Mouse (Mus musculus): Measurements from ENCODE around the gene Rhox3f.
"Not testable (repeated sequence)": the region's sequence is repeated elsewhere in the genome, so short reads cannot be mapped to it uniquely, and the experiment has no call there.

The Rhox3f gene

GRCm38 (mm10) chrX:37580692-37581091, at the start of gene Rhox3f:
Gene Rhox3f, plus strand, starts transcription at chrX:37580992.
- DNase-seq (ENCODE audit: low read depth, low spot score): not testable (repeated sequence)

- not testable (repeated sequence) for DNase-seq (ENCODE audit: low read depth, low spot score)
Measured at GRCm38 (mm10) chrX:37541719-37542118, 39.1 kb upstream of the Rhox3f start, which contains the start of gene Rhox3e. Gene Rhox3e, plus strand, starts transcription at chrX:37542019.

- DNase-seq (ENCODE audit: low read depth, low spot score): not testable (repeated sequence)
Measured at GRCm38 (mm10) chrX:37557112-37557511, 23.7 kb upstream of the Rhox3f start, which contains the start of gene Rhox4e. Gene Rhox4e, plus strand, starts transcription at chrX:37557412.

DNA sequence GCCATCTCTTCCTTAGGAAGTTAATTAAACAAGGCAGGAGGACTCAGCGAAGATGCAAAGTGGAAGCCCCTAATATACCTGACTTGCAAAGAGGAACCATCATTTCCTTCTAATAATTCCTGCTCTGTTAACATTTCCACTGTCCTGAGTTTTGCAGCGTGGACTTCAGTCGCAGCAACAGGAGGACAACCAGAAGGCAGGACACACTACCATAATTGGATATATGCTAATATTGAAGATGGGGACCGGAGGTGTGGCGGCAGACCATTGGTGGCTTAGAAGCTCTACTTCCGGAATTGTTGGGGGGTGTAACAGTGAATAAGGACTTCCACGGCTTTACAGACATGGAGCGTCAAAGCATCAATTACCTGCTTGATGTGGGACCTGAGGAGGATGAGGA, 9.7 kb upstream of the Rhox3f start, which contains the start of gene Rhox2f:
TSS of gene Rhox2f (plus strand) at position 301 of the 400 bp plus-strand sequence.
- not testable (repeated sequence) for DNase-seq (ENCODE audit: low read depth, low spot score)

GRCm38 (mm10) chrX:37572638-37573037, 8.2 kb upstream of the Rhox3f start:
- not testable (repeated sequence) for DNase-seq (ENCODE audit: low read depth, low spot score)

DNA sequence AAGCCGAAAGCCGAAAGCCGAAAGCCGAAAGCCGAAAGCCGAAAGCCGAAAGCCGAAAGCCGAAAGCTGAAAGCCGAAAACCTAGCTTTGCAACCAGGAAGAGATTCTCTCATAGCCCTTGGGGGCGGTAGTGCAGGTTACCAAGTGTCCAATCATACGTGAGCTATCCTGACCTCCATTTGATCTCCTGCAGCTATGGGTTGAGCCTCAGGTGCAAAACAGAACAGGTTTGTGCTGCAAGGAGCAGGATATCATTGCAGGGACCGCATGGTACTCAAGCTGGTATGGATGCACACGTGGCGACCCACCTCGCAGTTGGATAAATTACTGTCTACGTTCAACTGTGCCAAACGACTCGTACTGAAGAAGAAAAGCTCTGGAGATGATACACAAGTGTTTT, 26.8 kb downstream of the Rhox3f start, which contains the start of gene Rhox4f:
TSS of gene Rhox4f (minus strand) at position 101 of the 400 bp plus-strand sequence.
- DNase-seq (ENCODE audit: low read depth, low spot score): not testable (repeated sequence)

GRCm38 (mm10) chrX:37628512-37628911, 47.7 kb downstream of the Rhox3f start, which contains the start of gene Rhox3g:
Gene Rhox3g, minus strand, starts transcription at chrX:37628612.
- DNase-seq (ENCODE audit: low read depth, low spot score): not testable (repeated sequence)
